Mouse (Mus musculus) embryonic facial prominence, embryonic 13.5 days (tissue): Measurements from ENCODE around the gene Cdkl4. TPM values are rescaled to one million over a fixed set of nuclear protein-coding genes. Genes with fewer than 3 reads are reported as not detected.
"Not testable (repeated sequence)": the region's sequence is repeated elsewhere in the genome, so short reads cannot be mapped to it uniquely, and the experiment has no call there.

ENCODE experiments used
- ATAC-seq: fragments of 200-750 bp; cut with Nextera tagmentation; 2 replicates; pipeline ENCODE4 v1.8.0; 2017; ENCODE audit warnings: low read depth; ENCODE audit not compliant: insufficient number of reproducible peaks, insufficient read depth, low FRiP score, low TSS enrichment
- H3K27ac ChIP-seq: fragments of 300-500 bp; sonication (generic); 2 replicates; pipeline ENCODE4 v1.5.1; 2015; ENCODE audit warnings: moderate library complexity, mild to moderate bottlenecking, inconsistent platforms
- H3K27me3 ChIP-seq: fragments of 300-500 bp; sonication (generic); 2 replicates; pipeline ENCODE4 v1.6.1; 2015; ENCODE audit warnings: mild to moderate bottlenecking, inconsistent platforms
- H3K36me3 ChIP-seq: fragments of 300-500 bp; sonication (generic); 2 replicates; pipeline ENCODE4 v1.6.1; 2015; ENCODE audit warnings: mild to moderate bottlenecking, inconsistent platforms
- H3K4me1 ChIP-seq: fragments of 300-500 bp; sonication (generic); 2 replicates; pipeline ENCODE4 v1.6.1; 2015; ENCODE audit warnings: inconsistent platforms
- H3K4me2 ChIP-seq: fragments of 300-500 bp; sonication (generic); 2 replicates; pipeline ENCODE4 v1.6.1; 2015; ENCODE audit warnings: moderate library complexity, mild to moderate bottlenecking, inconsistent platforms
- H3K4me3 ChIP-seq: fragments of 300-500 bp; sonication (generic); 2 replicates; pipeline ENCODE4 v1.5.1; 2015; ENCODE audit warnings: mild to moderate bottlenecking, inconsistent platforms
- H3K9ac ChIP-seq: fragments of 300-500 bp; sonication (generic); 2 replicates; pipeline ENCODE4 v1.6.1; 2015; ENCODE audit warnings: mild to moderate bottlenecking, inconsistent platforms
- H3K9me3 ChIP-seq: fragments of 300-500 bp; sonication (generic); 2 replicates; pipeline ENCODE4 v1.6.1; 2016; ENCODE audit warnings: inconsistent platforms
- WGBS: fragments of 180-500 bp; shearing (Covaris S2); methylation state at CpG from one replicate; pipeline ENCODE4 v1.1.7; 2015; ENCODE audit warnings: mixed read lengths; 5-methylcytosine and 5-hydroxymethylcytosine counted together
- polyA plus RNA-seq: library from polyadenylated mRNA; unstranded; fragments of >200 nt; fragmentation: Nextera tagmentation; extraction: Ambion mirVana; gene quantifications from 2 replicates; pipeline ENCODE4 v1.2.1, GENCODE M21; 2015

Gene Cdkl4
- polyA plus RNA-seq, 1 experiment from 2014 or later, result 0.34 TPM

DNA sequence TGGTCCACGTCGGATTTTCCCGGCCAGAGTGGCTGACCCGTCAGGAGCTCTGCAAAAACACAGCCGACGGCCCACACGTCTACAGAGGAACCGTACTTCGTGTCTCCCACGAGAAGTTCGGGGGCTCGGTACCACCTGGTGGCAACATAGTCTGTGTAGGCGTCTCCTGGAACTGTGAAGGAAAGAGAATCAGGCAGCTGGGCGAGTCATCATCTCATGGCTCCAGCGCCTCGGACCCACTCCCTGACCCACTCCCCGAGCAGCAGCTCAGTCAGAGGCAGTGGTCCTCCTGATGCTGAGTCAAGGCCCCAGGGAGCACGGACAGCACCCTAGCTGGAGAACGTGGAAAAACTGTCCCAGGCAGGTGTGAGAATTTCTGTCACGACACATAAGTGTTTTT, 34.0 kb downstream of the Cdkl4 start:
- ATAC-seq, result no peak
- no peak overlapping the region for H3K27ac ChIP-seq
- no peak overlapping the region for H3K4me3 ChIP-seq
- 88% methylated on average over 20 of the region's 20 CpGs for WGBS
- no peaks in the 10 kb centered on the region for H3K4me1 ChIP-seq
- no peaks in the 10 kb centered on the region for H3K9me3 ChIP-seq
- H3K27me3 ChIP-seq, result no peaks in the 10 kb centered on the region
- no peak overlapping the region for H3K4me2 ChIP-seq
- H3K9ac ChIP-seq, result no peak overlapping the region
- H3K36me3 ChIP-seq, result no peaks in the 10 kb centered on the region

DNA sequence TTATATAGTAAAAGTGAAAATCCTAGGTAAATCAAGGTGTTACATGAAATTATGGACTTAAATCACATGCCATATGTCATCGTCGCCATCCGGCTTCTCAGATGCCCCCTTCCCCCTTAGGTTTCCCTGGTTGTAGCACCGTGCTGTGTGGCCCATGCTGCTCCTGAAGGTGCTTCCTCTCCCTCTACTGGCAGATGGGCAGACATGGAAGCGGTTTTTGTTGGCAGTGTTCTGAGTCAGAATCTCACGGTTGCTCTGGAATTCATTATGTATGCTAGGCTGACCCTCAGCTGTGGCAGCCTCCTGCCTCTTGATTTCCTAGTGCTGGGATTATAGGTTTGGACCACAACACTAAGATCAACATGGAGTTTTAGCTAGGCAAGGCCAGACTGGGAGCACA, 40.5 kb downstream of the Cdkl4 start:
- WGBS, result 52% methylated on average over 6 of the region's 6 CpGs

DNA sequence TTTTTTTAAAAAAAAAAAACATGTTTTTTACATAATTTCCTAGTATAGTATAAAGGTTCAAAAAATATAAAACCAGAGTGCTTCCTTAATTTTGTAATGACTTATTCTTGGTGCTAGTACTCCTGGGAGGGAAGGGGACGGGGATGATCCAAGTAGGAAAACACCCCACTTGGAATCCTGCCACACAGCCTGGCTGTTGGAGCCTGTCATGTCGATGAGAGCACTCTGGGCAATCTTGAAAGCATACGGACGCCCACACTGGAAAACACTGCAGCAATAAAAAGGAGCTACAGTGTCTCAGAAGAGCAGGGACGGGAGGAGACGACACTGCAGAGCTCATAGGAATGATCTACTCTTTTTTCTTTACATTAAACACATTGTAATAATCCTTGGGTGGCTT, 42.0 kb downstream of the Cdkl4 start:
- no peaks in the 10 kb centered on the region for H3K36me3 ChIP-seq
- no peak for ATAC-seq

More for the DNA sequence above, 40.5 kb downstream of the Cdkl4 start:
- H3K27ac ChIP-seq, result no peak overlapping the region
- no peaks in the 10 kb centered on the region for H3K4me1 ChIP-seq
- no peak for ATAC-seq
- H3K4me3 ChIP-seq, result no peak overlapping the region
- H3K9ac ChIP-seq, result no peak overlapping the region
- H3K9me3 ChIP-seq, result no peaks in the 10 kb centered on the region
- no peaks in the 10 kb centered on the region for H3K36me3 ChIP-seq
- no peaks in the 10 kb centered on the region for H3K27me3 ChIP-seq
- H3K4me2 ChIP-seq, result no peak overlapping the region

DNA sequence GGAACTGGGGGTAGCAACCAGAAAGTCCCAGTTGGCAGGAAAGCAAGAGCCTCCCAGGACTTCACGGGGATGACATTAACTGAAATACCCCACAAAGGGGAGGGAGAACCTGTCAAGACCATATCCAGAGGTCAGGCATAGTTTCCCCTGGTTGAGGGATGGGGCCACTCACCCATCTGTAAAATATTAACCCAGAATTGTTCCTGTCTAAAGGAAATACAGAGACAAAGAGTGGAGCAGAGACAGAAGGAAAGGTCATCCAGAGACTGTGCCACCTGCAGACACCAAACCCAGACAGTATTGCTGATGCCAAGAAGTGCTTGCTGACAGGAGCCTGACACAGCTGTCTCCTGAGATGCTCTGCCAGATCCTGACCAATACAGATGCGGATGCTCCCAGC, 46.3 kb downstream of the Cdkl4 start:
- WGBS, result 51% methylated on average over 2 of the region's 2 CpGs
- not testable (repeated sequence) for H3K36me3 ChIP-seq, ATAC-seq, H3K9me3 ChIP-seq, H3K4me3 ChIP-seq, H3K4me1 ChIP-seq, H3K27me3 ChIP-seq, H3K27ac ChIP-seq, H3K9ac ChIP-seq, H3K4me2 ChIP-seq

More for the DNA sequence above, 42.0 kb downstream of the Cdkl4 start:
- H3K4me3 ChIP-seq, result no peak overlapping the region
- no peaks in the 10 kb centered on the region for H3K4me1 ChIP-seq
- no peak overlapping the region for H3K27ac ChIP-seq
- no peaks in the 10 kb centered on the region for H3K9me3 ChIP-seq
- no peak overlapping the region for H3K9ac ChIP-seq
- WGBS, result 79% methylated on average over 6 of the region's 6 CpGs
- H3K27me3 ChIP-seq, result no peaks in the 10 kb centered on the region
- H3K4me2 ChIP-seq, result no peak overlapping the region

DNA sequence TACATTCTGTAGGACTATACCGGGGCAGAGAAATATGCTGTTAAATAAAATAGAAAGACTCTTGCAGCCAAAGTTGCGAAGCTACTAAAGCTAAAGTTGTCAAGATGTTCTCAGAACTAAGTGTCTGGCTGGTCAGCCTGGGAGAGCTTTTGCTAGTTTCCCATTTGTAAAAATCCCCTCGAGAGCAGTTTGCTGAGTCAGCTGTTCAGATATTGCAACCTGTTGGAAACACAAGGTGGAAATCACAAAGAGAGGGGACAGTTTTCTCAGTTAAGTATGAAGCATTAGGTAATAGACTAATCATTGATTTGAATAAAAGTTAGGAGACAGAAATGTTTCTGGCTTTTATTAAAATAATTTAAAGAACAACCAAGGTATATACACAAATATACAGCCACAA, 54.4 kb downstream of the Cdkl4 start:
- no peak overlapping the region for H3K9ac ChIP-seq
- H3K36me3 ChIP-seq, result no peaks in the 10 kb centered on the region
- no peaks in the 10 kb centered on the region for H3K9me3 ChIP-seq
- 84% methylated on average over 3 of the region's 3 CpGs for WGBS
- no peak overlapping the region for H3K4me3 ChIP-seq
- ATAC-seq, result no peak
- no peak overlapping the region for H3K27ac ChIP-seq
- H3K4me2 ChIP-seq, result no peak overlapping the region
- no peaks in the 10 kb centered on the region for H3K27me3 ChIP-seq
- H3K4me1 ChIP-seq, result no peaks in the 10 kb centered on the region

DNA sequence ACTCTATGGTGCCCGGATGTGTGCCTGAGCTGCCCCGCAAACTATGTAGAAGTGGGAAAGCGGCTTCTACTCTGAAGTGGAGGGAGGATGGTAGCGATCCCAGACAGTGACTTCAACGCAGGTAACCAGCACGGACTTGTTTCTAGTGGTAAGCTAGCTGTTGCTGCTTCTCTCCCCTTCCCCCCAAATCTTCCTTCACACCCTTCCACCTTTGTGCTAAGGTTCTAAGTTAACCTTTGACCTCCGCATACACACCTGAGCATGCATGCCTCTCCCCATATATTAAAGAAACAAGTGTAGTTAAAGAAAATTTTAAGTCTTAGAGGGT, 55.4 kb downstream of the Cdkl4 start:
- 57% methylated on average over 7 of the region's 7 CpGs for WGBS
- no peaks in the 10 kb centered on the region for H3K9me3 ChIP-seq

DNA sequence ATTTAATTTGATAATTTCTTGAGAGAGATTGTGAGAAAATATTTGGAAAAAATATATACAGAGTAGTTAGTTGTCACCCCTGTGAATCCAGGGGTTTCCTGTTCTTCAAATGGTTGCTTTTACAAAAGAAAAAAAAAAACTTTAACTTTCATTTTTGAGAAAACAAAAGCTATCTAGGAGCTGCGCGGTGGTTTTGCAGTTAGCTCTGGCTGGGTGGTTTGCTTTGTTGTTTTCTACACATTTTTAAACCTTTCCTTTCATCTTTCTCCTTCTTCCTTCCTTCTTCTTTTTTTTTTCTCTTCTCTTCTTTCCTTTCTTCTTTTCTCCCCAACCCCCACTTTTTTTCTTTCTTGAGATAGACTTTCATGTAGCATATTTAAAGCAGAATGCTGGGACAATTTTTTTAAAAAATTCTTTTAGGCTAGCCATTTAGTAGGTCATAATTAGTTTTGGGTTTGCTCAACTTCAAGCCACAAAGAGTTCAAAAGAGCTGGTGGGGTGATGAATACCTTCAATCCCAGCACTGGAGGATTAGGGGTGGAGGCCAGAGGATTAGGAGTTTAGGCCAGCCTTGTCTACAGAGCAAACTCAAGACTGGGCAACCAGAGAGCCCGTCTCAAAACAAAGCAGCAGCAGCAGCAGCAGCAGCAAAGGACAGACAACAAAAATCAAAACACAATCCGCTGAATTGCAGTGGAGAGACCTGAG, 55.9 kb downstream of the Cdkl4 start:
- no peaks in the 10 kb centered on the region for H3K4me1 ChIP-seq
- no peaks in the 10 kb centered on the region for H3K9me3 ChIP-seq
- H3K9ac ChIP-seq, result no peak overlapping the region
- no peak overlapping the region for H3K27ac ChIP-seq
- no peaks in the 10 kb centered on the region for H3K27me3 ChIP-seq
- no peaks in the 10 kb centered on the region for H3K36me3 ChIP-seq
- H3K4me2 ChIP-seq, result no peak overlapping the region
- no peak overlapping the region for H3K4me3 ChIP-seq
- no peak for ATAC-seq
- 46% methylated on average over 4 of the region's 4 CpGs for WGBS

More for the DNA sequence above, 55.4 kb downstream of the Cdkl4 start:
- Histone ChIP-seq H3K36me3 (no peaks in the 10 kb centered on the region), H3K4me3 (no peak overlapping the region), H3K27me3 (no peaks in the 10 kb centered on the region), H3K4me2 (no peak overlapping the region), H3K27ac (no peak overlapping the region), H3K9ac (no peak overlapping the region), H3K4me1 (no peaks in the 10 kb centered on the region)
- ATAC-seq, result no peak

DNA sequence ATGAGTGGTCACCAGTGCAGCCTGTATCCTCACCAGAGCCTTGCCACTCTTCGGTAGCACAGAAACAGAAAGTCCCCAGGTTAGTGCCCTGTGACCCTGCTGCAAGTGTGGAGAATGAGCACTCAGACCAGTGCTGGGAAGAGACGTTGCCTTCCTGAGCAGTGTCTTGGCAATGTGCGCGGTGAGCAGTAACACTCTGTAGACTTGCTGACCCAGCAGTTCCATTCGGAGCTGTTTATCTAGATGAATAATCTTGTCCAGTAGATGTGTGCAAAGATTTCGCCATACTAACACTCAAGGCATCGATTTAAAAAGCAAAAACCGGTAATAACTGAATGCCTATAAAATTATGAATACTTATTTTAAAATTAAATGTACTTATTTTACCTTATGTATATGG, 57.1 kb downstream of the Cdkl4 start:
- WGBS, result 83% methylated on average over 8 of the region's 8 CpGs
- H3K9me3 ChIP-seq, result no peaks in the 10 kb centered on the region
- no peaks in the 10 kb centered on the region for H3K4me1 ChIP-seq
- H3K4me2 ChIP-seq, result no peak overlapping the region
- no peaks in the 10 kb centered on the region for H3K27me3 ChIP-seq
- no peak for ATAC-seq
- H3K27ac ChIP-seq, result no peak overlapping the region
- H3K36me3 ChIP-seq, result no peaks in the 10 kb centered on the region
- no peak overlapping the region for H3K9ac ChIP-seq
- no peak overlapping the region for H3K4me3 ChIP-seq

DNA sequence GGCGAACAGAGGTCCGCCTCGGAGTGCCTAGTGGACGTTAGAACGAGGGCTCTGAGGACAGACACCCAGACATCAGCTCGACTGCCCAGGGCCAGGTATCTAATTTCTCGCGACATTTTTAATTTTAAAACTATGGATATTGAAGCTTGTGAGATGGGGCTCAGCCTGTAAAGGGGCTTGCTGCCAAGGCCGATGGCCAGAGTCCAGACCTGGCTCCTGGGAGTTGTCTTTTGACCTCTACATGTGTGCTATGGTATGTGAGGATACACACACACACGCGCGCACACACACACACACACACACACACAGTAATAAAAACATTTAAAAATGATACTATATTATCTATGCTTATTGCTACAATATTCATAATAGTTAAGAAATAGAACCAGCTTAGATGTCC, 58.8 kb downstream of the Cdkl4 start:
- no peaks in the 10 kb centered on the region for H3K27me3 ChIP-seq
- no peak overlapping the region for H3K4me3 ChIP-seq
- H3K36me3 ChIP-seq, result no peaks in the 10 kb centered on the region
- WGBS, result 92% methylated on average over 12 of the region's 12 CpGs
- no peaks in the 10 kb centered on the region for H3K9me3 ChIP-seq
- H3K4me2 ChIP-seq, result no peak overlapping the region
- no peak for ATAC-seq
- no peak overlapping the region for H3K9ac ChIP-seq
- no peaks in the 10 kb centered on the region for H3K4me1 ChIP-seq
- H3K27ac ChIP-seq, result no peak overlapping the region

DNA sequence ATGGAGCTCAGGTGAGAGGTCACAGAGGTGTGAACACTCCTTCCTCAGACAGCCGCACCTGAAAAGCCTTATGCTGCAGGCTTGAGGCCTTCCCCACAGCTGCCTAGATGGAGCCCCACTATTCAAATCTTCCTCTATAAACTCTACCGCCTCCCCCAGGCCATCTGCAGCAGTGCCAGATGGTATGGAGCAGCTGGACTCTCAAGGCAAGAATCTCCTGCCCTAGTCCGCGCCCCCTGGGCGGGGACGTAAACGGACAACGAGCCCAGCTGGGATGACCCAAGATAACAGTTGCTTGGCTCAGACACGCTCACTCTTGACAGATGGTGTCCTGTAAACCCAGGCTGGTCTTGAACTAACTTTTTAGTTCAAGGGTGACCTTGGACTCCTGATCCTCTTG, 60.4 kb downstream of the Cdkl4 start:
- H3K27ac ChIP-seq, result no peak overlapping the region
- 88% methylated on average over 9 of the region's 9 CpGs for WGBS
- no peaks in the 10 kb centered on the region for H3K36me3 ChIP-seq
- H3K9ac ChIP-seq, result no peak overlapping the region
- no peaks in the 10 kb centered on the region for H3K4me1 ChIP-seq
- no peak for ATAC-seq
- no peak overlapping the region for H3K4me2 ChIP-seq
- no peaks in the 10 kb centered on the region for H3K27me3 ChIP-seq
- no peaks in the 10 kb centered on the region for H3K9me3 ChIP-seq
- no peak overlapping the region for H3K4me3 ChIP-seq

DNA sequence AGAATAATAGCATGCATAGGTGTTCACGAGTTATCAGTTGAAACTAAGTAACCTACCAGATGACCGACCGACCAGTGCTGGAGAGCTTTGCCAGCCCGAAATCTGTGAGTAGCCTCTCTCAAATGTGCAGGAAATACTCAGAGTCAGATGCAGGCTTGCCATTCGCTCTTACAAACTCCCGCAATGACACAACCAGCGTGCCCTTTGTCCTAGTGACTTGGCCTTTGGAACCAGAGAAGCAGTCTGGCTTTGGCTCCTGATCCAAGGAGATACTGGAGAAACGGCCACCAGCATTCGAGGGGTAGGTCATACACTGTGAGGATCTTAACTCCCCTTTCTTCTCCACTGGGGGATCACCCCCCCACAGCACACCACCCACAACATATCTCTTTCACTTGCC, 61.7 kb downstream of the Cdkl4 start:
- WGBS, result 85% methylated on average over 9 of the region's 9 CpGs
- no peaks in the 10 kb centered on the region for H3K9me3 ChIP-seq
- H3K9ac ChIP-seq, result no peak overlapping the region
- H3K27ac ChIP-seq, result no peak overlapping the region
- ATAC-seq, result no peak
- no peak overlapping the region for H3K4me2 ChIP-seq
- H3K27me3 ChIP-seq, result no peaks in the 10 kb centered on the region
- no peaks in the 10 kb centered on the region for H3K4me1 ChIP-seq
- H3K36me3 ChIP-seq, result no peaks in the 10 kb centered on the region
- H3K4me3 ChIP-seq, result no peak overlapping the region

DNA sequence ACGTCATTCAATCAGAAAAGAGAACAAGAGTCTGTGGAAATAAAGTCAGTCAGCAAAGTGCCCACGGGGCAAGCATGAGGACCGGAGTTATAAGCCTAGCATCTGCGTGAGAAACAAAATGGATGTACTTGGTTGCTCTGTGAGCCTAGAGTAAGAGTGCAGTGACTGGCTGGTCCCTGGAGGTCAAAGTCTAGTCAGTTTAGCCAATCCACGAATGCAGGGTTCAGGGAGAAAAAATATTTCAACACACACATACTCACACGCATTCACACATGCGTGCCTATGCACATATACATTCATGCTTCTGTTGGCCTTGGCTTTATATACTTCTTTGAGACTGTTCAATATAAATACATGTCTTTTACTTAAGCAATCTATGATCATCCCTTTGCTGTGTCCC, 62.1 kb downstream of the Cdkl4 start:
- Histone ChIP-seq H3K4me3 (no peak overlapping the region), H3K4me2 (no peak overlapping the region), H3K36me3 (no peaks in the 10 kb centered on the region), H3K9ac (no peak overlapping the region), H3K27ac (no peak overlapping the region), H3K4me1 (no peaks in the 10 kb centered on the region), H3K9me3 (no peaks in the 10 kb centered on the region), H3K27me3 (no peaks in the 10 kb centered on the region)
- ATAC-seq, result no peak
- 90% methylated on average over 7 of the region's 7 CpGs for WGBS

DNA sequence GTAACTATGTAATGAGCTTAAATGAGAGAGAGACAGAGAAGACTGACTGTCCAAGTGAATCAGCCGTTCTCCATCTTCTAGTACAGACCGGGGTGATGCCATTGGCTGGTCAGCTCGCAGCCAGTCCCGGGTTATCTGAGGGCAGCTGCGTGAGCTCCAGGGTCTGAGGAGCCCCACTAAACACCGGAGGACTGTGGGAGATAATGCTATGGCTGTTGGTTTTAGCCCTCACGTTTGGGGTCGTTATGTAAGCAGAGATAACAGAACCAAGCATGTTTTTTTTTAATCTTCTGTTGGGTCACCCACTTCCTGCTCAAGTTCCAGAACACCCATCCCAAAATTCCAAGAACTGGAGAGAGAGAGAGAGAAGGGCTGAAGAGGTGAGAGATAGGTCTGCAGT, 63.8 kb downstream of the Cdkl4 start:
- no peak overlapping the region for H3K9ac ChIP-seq
- H3K4me3 ChIP-seq, result no peak overlapping the region
- H3K4me1 ChIP-seq, result no peaks in the 10 kb centered on the region
- H3K27ac ChIP-seq, result no peak overlapping the region
- H3K36me3 ChIP-seq, result no peaks in the 10 kb centered on the region
- H3K4me2 ChIP-seq, result no peak overlapping the region
- ATAC-seq, result no peak
- no peaks in the 10 kb centered on the region for H3K9me3 ChIP-seq
- no peaks in the 10 kb centered on the region for H3K27me3 ChIP-seq
- WGBS, result 86% methylated on average over 8 of the region's 8 CpGs
